Mouse (Mus musculus): ENCODE measurements around the gene Cebpb. TPM values are rescaled to one million over a fixed set of nuclear protein-coding genes. Genes with fewer than 3 reads are reported as not detected.

Cebpb gene
- total and polyA plus RNA-seq, 2 experiments from 2014 or later: 5.7 to 8.1 TPM

GRCm38 (mm10) chr2:167649290-167650032, 39.3 kb upstream of the Cebpb start:
- H3K27me3 ChIP-seq (ENCODE audit: insufficient read depth, low read length): no peaks in the 10 kb centered on the region
- H3K4me1 ChIP-seq (ENCODE audit: insufficient read depth, low read length): no peaks in the 10 kb centered on the region
- H3K4me2 ChIP-seq (ENCODE audit: low read depth, low read length): no peak overlapping the region
- no peaks in the 10 kb centered on the region; the same call in 1 of the 2 replicates for H3K36me3 ChIP-seq (ENCODE audit: insufficient read depth, low read length)
- 85% methylated on average over 12 of the region's 12 CpGs for whole genome bisulfite sequencing
- no peak for TF ChIP-seq CTCF (IDR thresholded peaks at IDR 0.05; ENCODE audit: low read depth)
- DNase-seq (ENCODE audit: low spot score): no peak
- no peak for ATAC-seq
- no peak overlapping the region for H3K4me3 ChIP-seq (ENCODE audit: low read length)
- H3K9ac ChIP-seq (replicated peaks; ENCODE audit: low read length): no peak overlapping the region
- H3K27ac ChIP-seq: no peak overlapping the region
- H3K9me3 ChIP-seq (ENCODE audit: low read length): no peaks in the 10 kb centered on the region

- Histone ChIP-seq H3K27ac (peak overlapping the region; percentile 48; the same call in 1 of the 2 replicates), H3K4me3 (ENCODE audit: low read length) (no peak overlapping the region), H3K4me1 (ENCODE audit: insufficient read depth, low read length) (no peaks in the 10 kb centered on the region), H3K36me3 (ENCODE audit: insufficient read depth, low read length) (no peaks in the 10 kb centered on the region; the same call in 1 of the 2 replicates), H3K27me3 (ENCODE audit: insufficient read depth, low read length) (no peaks in the 10 kb centered on the region), H3K9ac (replicated peaks; ENCODE audit: low read length) (0 out of 2 replicates have a peak overlapping the region, but pooled peaks have one; percentile 17), H3K4me2 (ENCODE audit: low read depth, low read length) (no peak overlapping the region), H3K9me3 (ENCODE audit: low read length) (no peaks in the 10 kb centered on the region)
- ATAC-seq: peak; percentile 75
- TF ChIP-seq CTCF (IDR thresholded peaks at IDR 0.05; ENCODE audit: low read depth): no peak
- WGBS: 68% methylated on average over 9 of the region's 9 CpGs
- DNase-seq (ENCODE audit: low spot score): peak; percentile 37
Measured at GRCm38 (mm10) chr2:167651622-167652021, 37.1 kb upstream of the Cebpb start.

- Histone ChIP-seq H3K4me2 (ENCODE audit: low read depth, low read length) (no peak overlapping the region), H3K4me1 (ENCODE audit: insufficient read depth, low read length) (no peaks in the 10 kb centered on the region), H3K36me3 (ENCODE audit: insufficient read depth, low read length) (no peaks in the 10 kb centered on the region; the same call in 1 of the 2 replicates), H3K9me3 (ENCODE audit: low read length) (no peaks in the 10 kb centered on the region), H3K9ac (replicated peaks; ENCODE audit: low read length) (no peak overlapping the region), H3K4me3 (ENCODE audit: low read length) (no peak overlapping the region), H3K27me3 (ENCODE audit: insufficient read depth, low read length) (no peaks in the 10 kb centered on the region), H3K27ac (no peak overlapping the region)
- ATAC-seq (no peak), DNase-seq (ENCODE audit: low spot score) (no peak)
- 80% methylated on average over 7 of the region's 7 CpGs for WGBS
- TF ChIP-seq CTCF (IDR thresholded peaks at IDR 0.05; ENCODE audit: low read depth): no peak
Measured at GRCm38 (mm10) chr2:167652694-167653093, 36.0 kb upstream of the Cebpb start.

GRCm38 (mm10) chr2:167654911-167655600, 33.7 kb upstream of the Cebpb start:
- Histone ChIP-seq H3K4me3 (ENCODE audit: low read length) (no peak overlapping the region), H3K9ac (replicated peaks; ENCODE audit: low read length) (no peak overlapping the region), H3K27me3 (ENCODE audit: insufficient read depth, low read length) (no peaks in the 10 kb centered on the region), H3K9me3 (ENCODE audit: low read length) (no peaks in the 10 kb centered on the region), H3K36me3 (ENCODE audit: insufficient read depth, low read length) (no peaks in the 10 kb centered on the region; the same call in 1 of the 2 replicates), H3K4me1 (ENCODE audit: insufficient read depth, low read length) (peaks cover 9% of the 10 kb centered on the region; the same call in 1 of the 2 replicates), H3K4me2 (ENCODE audit: low read depth, low read length) (no peak overlapping the region), H3K27ac (no peak overlapping the region)
- ATAC-seq (no peak), DNase-seq (ENCODE audit: low spot score) (no peak)
- 86% methylated on average over 10 of the region's 10 CpGs for WGBS
- TF ChIP-seq CTCF (IDR thresholded peaks at IDR 0.05; ENCODE audit: low read depth): no peak

GRCm38 (mm10) chr2:167656629-167657478, 31.9 kb upstream of the Cebpb start:
- no peak for ATAC-seq
- Histone ChIP-seq H3K4me3 (ENCODE audit: low read length) (no peak overlapping the region), H3K4me2 (ENCODE audit: low read depth, low read length) (no peak overlapping the region), H3K4me1 (ENCODE audit: insufficient read depth, low read length) (peaks cover 12% of the 10 kb centered on the region; the same call in 1 of the 2 replicates), H3K9me3 (ENCODE audit: low read length) (no peaks in the 10 kb centered on the region), H3K9ac (replicated peaks; ENCODE audit: low read length) (no peak overlapping the region), H3K27ac (no peak overlapping the region), H3K27me3 (ENCODE audit: insufficient read depth, low read length) (no peaks in the 10 kb centered on the region), H3K36me3 (ENCODE audit: insufficient read depth, low read length) (no peaks in the 10 kb centered on the region; the same call in 1 of the 2 replicates)
- WGBS: 84% methylated on average over 16 of the region's 16 CpGs
- DNase-seq (ENCODE audit: low spot score): no peak
- no peak for TF ChIP-seq CTCF (IDR thresholded peaks at IDR 0.05; ENCODE audit: low read depth)

- no peaks in the 10 kb centered on the region for H3K9me3 ChIP-seq (ENCODE audit: low read length)
- H3K36me3 ChIP-seq (ENCODE audit: insufficient read depth, low read length): no peaks in the 10 kb centered on the region; the same call in 1 of the 2 replicates
- H3K9ac ChIP-seq (replicated peaks; ENCODE audit: low read length): no peak overlapping the region
- H3K4me2 ChIP-seq (ENCODE audit: low read depth, low read length): no peak overlapping the region
- ATAC-seq (no peak), DNase-seq (ENCODE audit: low spot score) (no peak)
- WGBS: 90% methylated on average over 4 of the region's 4 CpGs
- H3K27me3 ChIP-seq (ENCODE audit: insufficient read depth, low read length): no peaks in the 10 kb centered on the region
- no peak overlapping the region for H3K27ac ChIP-seq
- H3K4me1 ChIP-seq (ENCODE audit: insufficient read depth, low read length): peaks cover 18% of the 10 kb centered on the region; the same call in 1 of the 2 replicates
- no peak overlapping the region for H3K4me3 ChIP-seq (ENCODE audit: low read length)
- TF ChIP-seq CTCF (IDR thresholded peaks at IDR 0.05; ENCODE audit: low read depth): no peak
Measured at GRCm38 (mm10) chr2:167657973-167658372, 30.7 kb upstream of the Cebpb start.

Measured in hindbrain, postnatal 0 days (tissue).